ENCODE assay signal across 20 mouse cellular contexts in the genomic region with DNA sequence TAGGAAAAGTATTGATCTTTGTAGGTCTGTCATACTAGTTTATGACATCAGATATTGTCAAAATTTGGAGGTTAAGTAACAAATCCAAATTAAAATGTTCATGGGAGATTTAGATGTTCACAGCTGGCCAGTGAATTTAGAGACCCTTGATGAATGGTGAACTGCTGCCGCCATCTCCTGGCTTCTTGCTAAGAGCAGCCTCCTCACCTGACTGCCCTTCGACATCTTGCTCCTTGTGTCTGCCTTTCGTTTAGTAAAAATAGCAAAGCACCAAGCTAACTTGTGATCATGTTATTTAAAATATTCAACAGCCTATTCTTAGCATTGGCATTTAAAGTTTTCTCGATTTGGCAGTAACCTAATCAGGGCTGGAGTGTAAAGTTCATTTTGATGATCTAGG. TPM values are rescaled to one million over a fixed set of nuclear protein-coding genes. Genes with fewer than 3 reads are reported as not detected.
DNase-seq lines count a peak whose midpoint lies in the region; ATAC-seq lines count a peak whose summit lies in the region.
"Had no signal": no experiment of that assay in that cellular context is flagged by ENCODE, and none has a peak within 500 bp of the region (broad histone marks: within the 10 kb centered on the region; RNA-seq: fewer than 3 reads in every experiment).

No protein-coding gene starts in this region.

- no peak for ATAC-seq in frontal cortex, adult (ENCODE audit: low TSS enrichment)
- ATAC-seq: CD4-positive, CD25-positive, alpha-beta regulatory T cell, adult 4 months; forebrain, embryonic 15.5 days; hindbrain, postnatal 0 days had no signal

- DNase-seq in gastrocnemius, adult 18-20 months (ENCODE audit: low spot score), result peak; percentile 54
- DNase-seq in gastrocnemius, postnatal 25 days, result no peak
- peak; percentile 30 to 37 for DNase-seq in heart, postnatal 10 days
- DNase-seq in heart, adult 11 months, result no peak
- peak; percentile 5 for DNase-seq in retina, embryonic 14.5 days (ENCODE audit: low spot score)
- no peak for DNase-seq in retina, postnatal 1 day
- no peak for DNase-seq in left cerebral cortex, postnatal 36 days (ENCODE audit: low spot score in 2 of 2)
- DNase-seq: adrenal gland, adult 8-10 months; adrenal gland, postnatal 36 days; B cell, adult 2 months; cerebellum, adult 2 months; cerebellum, postnatal 10 days; gastrocnemius, postnatal 36 days; heart, postnatal 36 days; kidney, adult 11 months had no signal

- intact Hi-C loops in heart, postnatal 10 days (cut with DNase I), result loop anchor here (2.0 to 5.0 kb wide), 2 partner anchors 66 to 116 kb away; no protein-coding TSS in a partner anchor
- intact Hi-C loops in left cerebral cortex, postnatal 36 days (cut with DNase I), result no loop called here

RNA-seq across cellular contexts. Expression of a gene that starts 15.0 kb away (rescaled TPM):
- total RNA-seq in gastrocnemius, adult 18-20 months (2021), result 10 to 100 TPM; 25.4 to 39.8 TPM
- total RNA-seq in gastrocnemius, postnatal 25 days (2021), result 10 to 100 TPM; 22.1 to 38.2 TPM
- total RNA-seq in heart, postnatal 10 days (2021), result 10 to 100 TPM; 30.5 to 34.7 TPM
- total RNA-seq in left cerebral cortex, postnatal 36 days (2021), result 10 to 100 TPM; 37.0 to 40.2 TPM

RNA-seq across cellular contexts. Expression of a gene that starts 52.6 kb away (rescaled TPM):
- not detected for total RNA-seq in gastrocnemius, adult 18-20 months (2021)
- not detected for total RNA-seq in gastrocnemius, postnatal 25 days (2021)
- not detected for total RNA-seq in heart, postnatal 10 days (2021)
- total RNA-seq in left cerebral cortex, postnatal 36 days (2021), result not detected
- total RNA-seq: adrenal gland, adult 8-10 months; adrenal gland, postnatal 36 days; gastrocnemius, postnatal 36 days; heart, adult 8-10 months; heart, postnatal 36 days; hindbrain, postnatal 0 days had no signal

Comparison
In these comparisons a context has a peak if more than half of its experiments do, and no peak if none do; other contexts are left out.
1. DNase-seq: peak in gastrocnemius, adult 18-20 months (single experiment), heart, postnatal 10 days (2 of 2) and retina, embryonic 14.5 days (single experiment); none in gastrocnemius, postnatal 25 days (single experiment), heart, adult 11 months (single experiment), retina, postnatal 1 day (single experiment) and left cerebral cortex, postnatal 36 days (0 of 2).